Mouse (Mus musculus) stomach, embryonic 15.5 days (tissue): Measurements from ENCODE around the gene Mrpl47. TPM values are rescaled to one million over a fixed set of nuclear protein-coding genes. Genes with fewer than 3 reads are reported as not detected.
"Not testable (repeated sequence)": the region's sequence is repeated elsewhere in the genome, so short reads cannot be mapped to it uniquely, and the experiment has no call there.

Experiments used
- ATAC-seq: fragments of 200-750 bp; cut with Nextera tagmentation; 2 replicates; pipeline ENCODE4 v1.8.0; 2017; ENCODE audit warnings: low read depth, moderate number of reproducible peaks, moderate TSS enrichment; ENCODE audit not compliant: insufficient read depth, low FRiP score
- H3K27ac ChIP-seq: fragments of 300-500 bp; sonication (generic); 2 replicates; pipeline ENCODE4 v1.5.1; 2015; ENCODE audit warnings: mild to moderate bottlenecking, inconsistent platforms
- H3K27me3 ChIP-seq: fragments of 300-500 bp; sonication (generic); replicated peaks from 2 replicates; pipeline ENCODE4 v1.6.1; 2015; ENCODE audit warnings: inconsistent platforms
- H3K36me3 ChIP-seq: fragments of 300-500 bp; sonication (generic); 2 replicates; pipeline ENCODE4 v1.6.1; 2015; ENCODE audit warnings: inconsistent platforms
- H3K4me1 ChIP-seq: fragments of 300-500 bp; sonication (generic); 2 replicates; pipeline ENCODE4 v1.6.1; 2015; ENCODE audit warnings: inconsistent platforms
- H3K4me2 ChIP-seq: fragments of 300-500 bp; sonication (generic); 2 replicates; pipeline ENCODE4 v1.6.1; 2015; ENCODE audit warnings: mild to moderate bottlenecking, inconsistent platforms
- H3K4me3 ChIP-seq: fragments of 300-500 bp; sonication (generic); replicated peaks from 2 replicates; pipeline ENCODE4 v1.5.1; 2015; ENCODE audit warnings: inconsistent platforms
- H3K9ac ChIP-seq: fragments of 300-500 bp; sonication (generic); 2 replicates; pipeline ENCODE4 v1.6.1; 2015; ENCODE audit warnings: inconsistent platforms
- H3K9me3 ChIP-seq: fragments of 300-500 bp; sonication (generic); 2 replicates; pipeline ENCODE4 v1.6.1; 2016; ENCODE audit warnings: inconsistent platforms
- WGBS: fragments of 180-500 bp; shearing (Covaris S2); methylation state at CpG from one replicate; pipeline ENCODE4 v1.1.7; 2015; 5-methylcytosine and 5-hydroxymethylcytosine counted together
- polyA plus RNA-seq: library from polyadenylated mRNA; unstranded; fragments of >200 nt; fragmentation: Nextera tagmentation; extraction: Ambion mirVana; gene quantifications from 2 replicates; pipeline ENCODE4 v1.2.1, GENCODE M21; 2015

Gene Mrpl47
- polyA plus RNA-seq, 1 experiment from 2014 or later, result 30.0 TPM

DNA sequence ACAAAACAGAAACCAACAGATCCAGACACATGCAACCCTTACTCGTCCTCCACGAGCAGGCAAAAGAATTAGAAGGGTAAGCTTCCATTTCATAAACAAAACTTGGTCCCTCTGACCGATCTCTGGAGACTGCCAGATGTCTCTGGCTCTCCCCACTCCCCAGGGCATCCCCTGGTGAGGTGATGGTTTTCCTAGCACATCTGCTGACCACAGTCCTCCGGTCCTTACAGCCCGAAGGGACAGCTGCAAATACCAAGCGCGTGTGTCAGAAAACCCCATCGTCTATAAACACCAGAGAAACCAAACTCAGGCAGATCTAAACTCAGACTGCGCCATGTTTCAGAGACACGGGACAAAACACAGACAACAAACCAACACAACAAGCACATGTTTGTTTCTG is 32.8 kb downstream of the Mrpl47 start:
- not testable (repeated sequence) for H3K4me1 ChIP-seq, H3K4me3 ChIP-seq, H3K27me3 ChIP-seq, H3K9ac ChIP-seq, H3K4me2 ChIP-seq, ATAC-seq, H3K27ac ChIP-seq, H3K9me3 ChIP-seq, H3K36me3 ChIP-seq
- WGBS, result 83% methylated on average over 10 of the region's 10 CpGs

DNA sequence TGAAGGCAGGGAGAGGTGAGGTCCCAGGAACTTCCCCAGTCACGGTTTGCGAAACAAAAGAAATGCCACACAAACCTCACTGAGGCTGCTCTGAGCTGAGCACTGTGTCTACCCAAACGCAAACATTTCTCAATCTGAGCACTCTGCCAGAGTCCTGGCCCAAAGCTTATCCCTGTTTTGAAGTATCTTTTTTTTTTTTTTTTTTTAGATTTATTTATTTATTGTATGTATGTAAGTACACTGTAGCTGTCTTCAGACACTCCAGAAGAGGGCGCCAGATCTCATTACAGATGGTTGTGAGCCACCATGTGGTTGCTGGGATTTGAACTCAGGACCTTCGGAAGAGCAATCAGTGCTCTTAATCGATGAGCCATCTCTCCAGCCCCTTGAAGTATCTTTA is 33.4 kb downstream of the Mrpl47 start:
- not testable (repeated sequence) for H3K4me2 ChIP-seq, ATAC-seq, H3K27ac ChIP-seq, H3K4me1 ChIP-seq, H3K9ac ChIP-seq, H3K27me3 ChIP-seq, H3K9me3 ChIP-seq, H3K4me3 ChIP-seq, H3K36me3 ChIP-seq
- WGBS, result 88% methylated on average over 6 of the region's 6 CpGs

- Histone ChIP-seq H3K27ac (no peak overlapping the region), H3K36me3 (no peaks in the 10 kb centered on the region), H3K4me1 (no peaks in the 10 kb centered on the region), H3K4me2 (no peak overlapping the region), H3K27me3 (no peaks in the 10 kb centered on the region), H3K9me3 (no peaks in the 10 kb centered on the region), H3K9ac (no peak overlapping the region), H3K4me3 (no peak overlapping the region)
- peak; percentile 39; the same call in 1 of the 2 replicates for ATAC-seq
- 37% methylated on average over 7 of the region's 7 CpGs for WGBS
Observed at GRCm38 (mm10) chr3:32698228-32698863, 39.1 kb downstream of the Mrpl47 start.

- H3K27me3 ChIP-seq, result no peaks in the 10 kb centered on the region
- no peaks in the 10 kb centered on the region for H3K4me1 ChIP-seq
- no peak overlapping the region for H3K4me2 ChIP-seq
- WGBS, result 82% methylated on average over 4 of the region's 4 CpGs
- H3K27ac ChIP-seq, result no peak overlapping the region
- no peaks in the 10 kb centered on the region for H3K9me3 ChIP-seq
- H3K4me3 ChIP-seq, result no peak overlapping the region
- no peak overlapping the region for H3K9ac ChIP-seq
- no peak for ATAC-seq
- no peaks in the 10 kb centered on the region for H3K36me3 ChIP-seq
Observed at GRCm38 (mm10) chr3:32695583-32695980, 41.8 kb downstream of the Mrpl47 start.

DNA sequence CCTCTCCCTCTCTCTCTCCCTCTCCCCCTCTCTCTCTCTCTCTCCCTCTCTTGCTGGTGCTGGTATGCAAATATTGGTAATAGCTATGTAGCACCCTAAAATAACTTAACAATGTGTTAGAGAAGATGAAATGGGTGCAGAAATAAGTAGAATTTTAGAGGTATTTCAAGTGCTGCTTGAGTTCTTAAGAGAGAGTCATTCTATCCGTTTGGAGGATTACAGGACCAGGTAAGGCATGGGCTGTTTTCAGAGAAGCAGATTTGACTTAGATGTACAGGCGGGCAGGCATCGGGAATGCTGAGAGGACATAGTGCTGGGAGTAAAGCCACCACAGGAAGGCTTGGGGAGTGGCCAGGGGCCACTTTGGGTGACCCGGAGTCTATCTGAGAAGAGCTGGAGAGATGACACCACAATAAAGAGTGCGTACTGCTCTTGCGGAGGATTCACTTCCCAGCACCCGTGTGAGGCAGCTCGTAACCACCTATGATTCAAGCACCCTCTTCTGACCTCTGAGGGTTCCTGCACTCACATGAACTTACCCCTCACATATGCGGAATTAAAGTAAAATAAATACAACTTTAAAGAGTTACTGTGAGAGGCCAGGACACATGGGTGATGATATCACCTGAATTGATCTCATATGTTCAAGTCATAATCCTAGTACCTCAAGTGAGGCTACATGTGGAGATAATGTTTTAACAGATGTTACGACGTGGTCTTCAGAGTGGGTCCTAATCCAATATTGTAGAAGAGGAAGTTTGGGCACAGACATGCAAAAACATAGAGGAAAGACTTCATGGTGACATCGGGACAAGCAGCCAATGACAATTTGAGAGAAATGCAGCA is 42.4 kb downstream of the Mrpl47 start:
- ATAC-seq, result no peak
- no peak overlapping the region for H3K9ac ChIP-seq
- WGBS, result 69% methylated on average over 12 of the region's 12 CpGs

DNA sequence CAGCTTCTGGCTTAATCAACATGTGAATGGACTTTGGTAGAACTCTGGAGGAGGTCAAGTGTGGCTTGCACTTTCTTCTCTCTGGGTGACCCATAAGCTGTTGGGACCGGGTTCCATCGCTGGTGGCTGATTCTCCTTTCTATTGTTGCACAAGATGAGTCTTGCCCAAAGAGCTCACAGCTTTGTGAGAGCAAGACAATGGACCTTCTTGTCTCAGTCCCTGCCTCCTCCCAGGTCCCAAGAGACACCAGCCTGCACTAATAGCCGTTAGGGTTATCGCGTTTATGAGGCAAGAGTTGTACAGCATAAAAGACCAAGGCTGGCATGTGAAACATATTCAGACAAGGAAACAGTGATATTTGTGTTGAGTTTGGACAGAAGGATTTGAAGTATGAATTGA is 43.2 kb downstream of the Mrpl47 start:
- no peak overlapping the region for H3K4me3 ChIP-seq
- 63% methylated on average over 5 of the region's 5 CpGs for WGBS
- no peak for ATAC-seq

More for the DNA sequence above, 42.4 kb downstream of the Mrpl47 start:
- Histone ChIP-seq H3K4me2 (no peak overlapping the region), H3K36me3 (no peaks in the 10 kb centered on the region), H3K9me3 (no peaks in the 10 kb centered on the region), H3K4me1 (no peaks in the 10 kb centered on the region), H3K27ac (no peak overlapping the region), H3K27me3 (no peaks in the 10 kb centered on the region), H3K4me3 (no peak overlapping the region)

DNA sequence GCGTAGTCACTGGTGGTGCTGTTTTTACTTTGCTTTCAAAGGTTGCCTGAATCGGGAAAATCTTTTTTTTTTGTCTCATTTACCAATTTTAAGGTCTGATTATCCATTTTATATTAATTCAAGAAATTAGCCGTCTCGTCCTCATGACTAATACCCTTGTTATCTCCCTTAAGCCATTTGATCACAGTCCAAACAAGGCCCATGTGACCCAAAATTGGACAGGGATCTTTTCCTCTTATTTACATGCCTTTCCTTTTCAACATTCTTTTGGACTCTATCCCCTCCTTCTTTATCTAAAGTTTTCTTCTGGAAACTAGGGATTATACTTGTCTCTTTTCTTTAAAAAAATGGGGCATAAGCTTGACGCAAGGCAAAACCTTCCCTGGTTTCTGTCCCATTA is 45.6 kb downstream of the Mrpl47 start:
- Histone ChIP-seq H3K9ac (no peak overlapping the region), H3K4me1 (no peaks in the 10 kb centered on the region), H3K9me3 (no peaks in the 10 kb centered on the region), H3K4me3 (no peak overlapping the region), H3K27me3 (no peaks in the 10 kb centered on the region), H3K27ac (no peak overlapping the region), H3K36me3 (no peaks in the 10 kb centered on the region), H3K4me2 (no peak overlapping the region)
- ATAC-seq, result no peak
- whole genome bisulfite sequencing, result 51% methylated on average over 5 of the region's 5 CpGs

More for the DNA sequence above, 43.2 kb downstream of the Mrpl47 start:
- Histone ChIP-seq H3K27me3 (no peaks in the 10 kb centered on the region), H3K9me3 (no peaks in the 10 kb centered on the region), H3K27ac (no peak overlapping the region), H3K36me3 (no peaks in the 10 kb centered on the region), H3K4me1 (no peaks in the 10 kb centered on the region), H3K4me2 (no peak overlapping the region), H3K9ac (no peak overlapping the region)

DNA sequence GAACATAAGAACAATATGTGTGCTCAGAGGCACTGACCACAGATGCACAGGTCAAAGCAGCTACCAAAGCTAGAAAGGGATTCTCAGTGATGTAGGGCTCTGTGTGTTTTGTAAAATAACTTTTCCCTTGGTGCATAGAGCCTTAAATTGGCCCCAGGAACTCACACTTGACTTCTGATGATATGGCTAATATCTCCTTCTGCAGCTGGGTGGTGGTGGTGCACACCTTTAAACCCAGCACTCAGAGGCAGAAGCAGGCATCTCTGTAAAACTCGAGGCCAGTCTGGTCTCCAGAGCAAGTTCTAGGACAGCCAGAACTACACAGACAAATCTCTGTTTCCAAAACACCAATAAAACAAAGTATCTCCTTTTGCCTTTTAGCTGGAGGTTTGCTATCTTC is 46.5 kb downstream of the Mrpl47 start:
- Histone ChIP-seq H3K9ac (no peak overlapping the region), H3K4me1 (no peaks in the 10 kb centered on the region), H3K36me3 (no peaks in the 10 kb centered on the region), H3K4me2 (no peak overlapping the region), H3K4me3 (no peak overlapping the region), H3K27ac (no peak overlapping the region), H3K27me3 (no peaks in the 10 kb centered on the region), H3K9me3 (no peaks in the 10 kb centered on the region)
- 44% methylated on average over 1 of the region's 1 CpGs for WGBS
- ATAC-seq, result no peak

- no peaks in the 10 kb centered on the region for H3K4me1 ChIP-seq
- H3K4me3 ChIP-seq, result no peak overlapping the region
- no peak overlapping the region for H3K27ac ChIP-seq
- H3K4me2 ChIP-seq, result no peak overlapping the region
- no peaks in the 10 kb centered on the region for H3K9me3 ChIP-seq
- no peaks in the 10 kb centered on the region for H3K27me3 ChIP-seq
- no peak for ATAC-seq
- H3K36me3 ChIP-seq, result no peaks in the 10 kb centered on the region
- WGBS, result 77% methylated on average over 3 of the region's 3 CpGs
- H3K9ac ChIP-seq, result no peak overlapping the region
Observed at GRCm38 (mm10) chr3:32690008-32690407, 47.4 kb downstream of the Mrpl47 start.

GRCm38 (mm10) chr3:32689567-32689999 is 47.8 kb downstream of the Mrpl47 start:
- no peak overlapping the region for H3K4me3 ChIP-seq
- no peaks in the 10 kb centered on the region for H3K27me3 ChIP-seq
- no peak overlapping the region for H3K27ac ChIP-seq
- ATAC-seq, result no peak
- H3K9ac ChIP-seq, result no peak overlapping the region
- no peaks in the 10 kb centered on the region for H3K9me3 ChIP-seq
- H3K36me3 ChIP-seq, result no peaks in the 10 kb centered on the region
- no peak overlapping the region for H3K4me2 ChIP-seq
- WGBS, result 54% methylated on average over 9 of the region's 9 CpGs
- H3K4me1 ChIP-seq, result no peaks in the 10 kb centered on the region

- H3K9ac ChIP-seq, result no peak overlapping the region
- no peak for ATAC-seq
- no peaks in the 10 kb centered on the region for H3K36me3 ChIP-seq
- 44% methylated on average over 4 of the region's 4 CpGs for WGBS
- H3K27ac ChIP-seq, result no peak overlapping the region
- H3K9me3 ChIP-seq, result no peaks in the 10 kb centered on the region
- H3K4me1 ChIP-seq, result no peaks in the 10 kb centered on the region
- H3K27me3 ChIP-seq, result no peaks in the 10 kb centered on the region
- no peak overlapping the region for H3K4me3 ChIP-seq
- H3K4me2 ChIP-seq, result no peak overlapping the region
Observed at GRCm38 (mm10) chr3:32687156-32687555, 50.2 kb downstream of the Mrpl47 start.

DNA sequence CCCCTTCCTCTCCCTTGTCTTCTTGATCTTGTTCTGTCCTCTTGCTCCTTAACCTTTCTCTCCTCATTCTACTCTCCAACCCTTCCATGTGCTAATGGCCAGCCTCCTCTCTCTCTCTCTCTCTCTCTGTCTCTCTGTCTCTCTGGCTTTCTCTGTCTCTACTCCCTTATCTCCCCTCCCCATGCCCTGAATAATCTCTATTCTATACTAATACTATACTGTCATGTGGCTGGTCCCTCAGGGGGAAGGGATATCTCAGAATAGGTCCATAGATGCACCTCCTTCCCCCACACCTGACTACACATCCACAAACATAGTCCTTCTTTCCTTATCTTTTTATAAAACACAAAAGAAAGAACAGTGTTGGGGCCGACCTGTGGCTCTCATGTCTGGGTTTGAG is 50.9 kb downstream of the Mrpl47 start:
- WGBS, result 68% methylated on average over 1 of the region's 1 CpGs
- H3K9me3 ChIP-seq, result no peaks in the 10 kb centered on the region
- H3K4me1 ChIP-seq, result no peaks in the 10 kb centered on the region
- H3K9ac ChIP-seq, result no peak overlapping the region
- no peak overlapping the region for H3K4me2 ChIP-seq
- no peaks in the 10 kb centered on the region for H3K27me3 ChIP-seq
- no peak for ATAC-seq
- H3K36me3 ChIP-seq, result no peaks in the 10 kb centered on the region
- no peak overlapping the region for H3K4me3 ChIP-seq
- H3K27ac ChIP-seq, result no peak overlapping the region
